Mouse (Mus musculus) frontal cortex, adult (tissue): ENCODE results near the gene Gm17087.

Experiments
- ATAC-seq: cut with Nextera tagmentation; 2 replicates; pipeline ENCODE4 v1.9.2; 2017; ENCODE audit warnings: mild to moderate bottlenecking, moderate library complexity, mixed read lengths; ENCODE audit not compliant: low TSS enrichment

Gene Gm17087

DNA sequence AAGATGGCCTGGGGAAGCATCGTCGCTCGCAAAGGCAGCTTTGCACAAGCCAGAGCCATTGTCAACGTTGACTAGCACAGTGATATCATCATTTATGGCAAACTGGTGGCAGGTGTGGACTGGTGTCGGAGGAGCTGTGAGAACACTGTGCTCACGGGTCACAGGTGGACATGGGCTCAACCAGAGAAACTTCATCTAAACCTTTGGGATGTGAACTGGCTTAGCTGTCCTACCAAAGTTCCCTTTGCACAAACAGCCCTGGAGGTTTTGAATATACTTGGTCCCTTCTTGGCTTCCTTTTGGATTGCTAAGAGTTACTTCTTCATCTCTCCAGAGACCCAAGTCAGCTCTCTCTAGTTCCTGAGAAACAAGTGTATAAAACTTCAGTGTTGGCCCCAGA, at the start of gene Gm17087:
TSS of gene Gm17087 (minus strand) at position 101 of the 400 bp plus-strand sequence.
- ATAC-seq, result no peak

DNA sequence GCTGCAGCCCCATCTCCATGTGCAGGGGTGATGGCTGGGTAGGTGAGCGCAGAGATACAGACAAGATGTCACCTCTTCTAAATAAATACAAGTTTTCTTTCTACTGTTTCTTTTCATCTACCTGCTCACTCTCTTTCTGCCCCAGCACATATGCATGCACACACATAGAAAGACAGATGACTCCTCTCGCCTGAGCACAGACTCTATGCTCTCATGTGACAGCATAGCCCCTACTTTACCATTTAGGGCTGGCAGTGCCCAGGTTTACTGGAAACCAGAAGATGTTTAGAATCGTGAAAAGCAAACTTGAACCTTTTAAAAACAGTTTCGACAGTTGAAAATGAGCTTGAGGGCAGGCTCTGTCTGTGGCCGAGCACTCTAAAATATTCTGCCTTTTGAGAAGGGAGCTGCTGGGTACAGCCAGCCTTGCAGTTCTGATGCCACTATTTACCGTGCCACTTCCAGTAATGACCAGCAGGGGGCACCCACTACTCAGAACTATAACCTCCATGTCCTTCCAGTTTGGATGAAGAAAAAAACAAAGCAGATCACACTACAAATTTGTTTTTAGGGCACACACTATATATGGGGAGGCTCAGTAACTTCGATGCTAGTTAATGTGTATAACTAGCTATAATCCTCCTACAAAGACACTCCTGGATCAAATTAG, 47.3 kb upstream of the Gm17087 start:
- peak; percentile 89 for ATAC-seq

DNA sequence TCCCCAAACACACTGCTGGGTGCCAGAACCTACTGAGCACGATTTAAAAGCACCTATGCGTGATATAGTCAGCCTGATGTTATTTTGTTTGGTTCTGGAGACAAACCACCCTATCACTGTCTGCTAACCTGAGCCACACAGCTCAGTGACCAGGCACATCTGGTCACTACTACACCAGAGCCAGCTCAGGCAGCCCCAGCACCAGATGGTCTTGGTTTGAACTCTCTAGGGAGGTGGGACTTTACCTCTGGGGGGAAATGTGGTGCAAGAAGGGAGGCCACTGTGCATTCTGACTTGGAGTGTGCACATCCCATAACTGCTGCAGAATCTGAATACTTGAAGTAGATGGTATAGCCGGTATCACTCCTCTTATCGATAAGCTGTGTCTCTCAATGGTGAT, 45.2 kb upstream of the Gm17087 start:
- no peak for ATAC-seq

DNA sequence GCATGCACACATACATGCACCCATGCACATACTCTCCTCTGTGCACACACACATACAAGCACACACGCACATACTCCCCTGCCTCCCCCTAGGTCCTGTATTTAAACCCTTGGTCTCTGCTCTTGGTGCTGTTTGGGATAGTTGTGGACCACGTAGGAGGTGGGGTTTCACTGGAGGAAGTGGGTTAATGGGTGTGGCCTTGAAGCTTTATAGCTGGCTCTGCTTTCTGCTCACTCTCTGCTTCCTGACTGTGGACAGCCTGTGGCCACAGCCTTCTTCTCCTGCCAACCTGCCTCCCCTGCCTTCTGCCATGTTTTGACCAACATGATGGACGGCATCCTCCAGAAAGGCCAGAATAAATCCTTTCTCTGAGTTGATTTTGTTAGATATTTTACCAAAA, 39.9 kb upstream of the Gm17087 start:
- no peak for ATAC-seq

DNA sequence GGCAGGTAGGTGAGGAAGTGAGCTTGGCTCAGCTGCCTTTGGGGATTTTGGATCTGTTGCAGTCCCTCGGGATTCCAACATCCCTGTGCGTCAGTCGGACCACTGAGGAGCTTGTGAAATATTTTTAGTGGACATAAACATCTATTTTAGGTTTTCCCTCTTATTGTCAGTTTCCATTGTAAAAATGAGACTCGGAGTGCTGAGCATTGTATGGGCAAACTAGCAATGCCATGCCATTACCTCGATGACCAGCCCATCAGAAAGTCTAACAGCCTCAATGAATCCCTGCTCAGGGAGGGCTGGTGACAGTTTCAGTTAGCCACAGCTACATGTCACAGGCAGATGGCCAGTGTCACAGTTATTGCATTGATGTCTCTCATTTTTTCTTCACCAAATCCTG, 39.2 kb upstream of the Gm17087 start:
- no peak for ATAC-seq

DNA sequence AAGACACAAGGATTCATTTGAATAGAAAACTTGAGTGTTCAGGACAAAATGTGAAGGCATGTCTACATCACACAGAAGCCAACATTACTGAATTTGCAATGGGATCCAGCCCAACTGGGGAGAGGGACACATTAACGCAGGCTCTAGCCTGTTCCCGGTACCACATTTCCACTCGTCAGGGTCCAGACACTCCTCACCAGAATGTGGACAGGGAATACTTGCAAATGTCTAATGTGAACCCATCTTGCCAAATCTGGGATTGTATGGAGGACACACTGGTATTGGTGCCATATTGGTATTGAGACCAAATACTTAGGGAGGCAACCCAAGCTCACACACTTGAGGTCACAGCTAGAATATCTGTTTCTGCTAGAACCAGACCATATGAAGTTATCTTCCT, 36.2 kb upstream of the Gm17087 start:
- ATAC-seq, result no peak

DNA sequence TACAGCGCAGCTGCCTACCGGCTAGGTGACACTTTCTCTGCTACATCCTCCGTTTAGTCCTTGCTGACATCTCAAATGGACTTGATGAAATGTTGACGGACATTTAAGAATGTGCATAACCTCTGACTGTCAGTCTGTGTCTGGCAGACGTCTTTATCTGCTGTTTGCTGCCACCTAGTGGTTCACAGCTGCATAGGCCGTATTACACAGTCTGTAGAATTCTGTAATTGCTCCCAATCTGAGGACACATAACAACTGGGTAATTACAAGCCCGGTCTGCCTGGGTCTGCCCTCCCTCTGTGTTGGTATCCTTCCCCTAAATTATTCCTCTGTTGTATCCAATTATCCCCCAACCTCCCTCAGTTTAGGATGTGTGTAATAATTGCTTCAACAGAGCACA, 31.0 kb upstream of the Gm17087 start:
- ATAC-seq, result peak; percentile 87

DNA sequence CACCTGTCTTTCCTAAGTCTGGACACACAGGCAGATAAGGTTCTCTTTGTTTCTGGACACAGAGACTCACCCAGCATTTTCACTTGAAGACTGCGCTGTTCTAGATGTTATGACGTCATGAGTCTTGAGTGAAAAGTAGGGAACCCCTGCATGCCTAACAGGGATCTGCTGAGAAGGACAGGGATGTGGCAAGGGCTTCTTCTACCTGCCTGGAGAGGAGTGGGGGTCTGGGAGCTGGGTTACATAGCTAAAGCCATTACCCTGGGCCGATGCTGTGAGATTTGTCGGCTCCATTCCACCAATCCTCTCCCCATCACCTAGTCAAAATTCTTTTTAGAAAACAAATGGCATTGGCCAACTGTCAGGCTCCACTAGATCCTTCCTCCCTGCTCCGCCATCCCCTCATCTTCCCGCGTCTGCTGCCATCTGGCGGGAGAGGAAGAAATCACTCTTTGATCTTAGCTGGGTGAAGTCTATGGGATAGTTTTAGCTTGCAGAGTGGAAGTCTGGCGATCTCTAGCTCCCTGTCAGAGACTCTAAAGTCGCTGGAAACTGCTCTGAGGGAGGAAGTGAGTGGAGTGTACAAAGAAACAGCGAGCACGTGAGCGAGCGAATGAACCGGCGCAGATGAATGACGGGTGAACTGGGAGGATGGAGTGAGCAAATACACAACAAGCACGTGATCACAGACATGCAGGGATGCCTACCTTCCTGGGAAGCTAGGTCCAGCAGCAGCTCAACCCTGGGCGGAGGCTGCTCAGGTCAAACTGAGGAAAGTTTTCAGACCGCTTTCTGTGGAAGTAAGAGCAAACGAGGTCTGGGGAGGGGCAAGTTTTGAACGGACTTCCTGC, 25.9 kb upstream of the Gm17087 start:
- peak; percentile 82 for ATAC-seq

DNA sequence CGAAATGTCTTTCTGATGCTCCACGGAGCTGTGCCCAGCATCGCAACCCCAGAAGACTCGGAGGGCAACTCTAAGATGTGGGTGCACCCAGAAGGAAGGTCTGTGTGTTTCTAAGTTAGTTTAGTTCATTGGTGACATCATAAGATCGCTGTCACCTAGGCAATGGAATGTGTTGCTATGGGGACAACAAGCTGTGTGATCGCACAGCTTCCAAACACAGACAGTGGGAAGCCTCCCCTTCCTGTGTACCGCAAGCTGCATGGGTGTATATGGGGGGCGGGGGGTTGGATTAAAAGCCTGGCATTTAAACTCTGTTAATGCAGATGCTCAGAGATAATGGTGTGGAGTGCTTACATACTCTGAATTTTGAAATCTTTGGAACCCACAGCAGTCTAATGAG, 14.8 kb upstream of the Gm17087 start:
- peak; percentile 76 for ATAC-seq

DNA sequence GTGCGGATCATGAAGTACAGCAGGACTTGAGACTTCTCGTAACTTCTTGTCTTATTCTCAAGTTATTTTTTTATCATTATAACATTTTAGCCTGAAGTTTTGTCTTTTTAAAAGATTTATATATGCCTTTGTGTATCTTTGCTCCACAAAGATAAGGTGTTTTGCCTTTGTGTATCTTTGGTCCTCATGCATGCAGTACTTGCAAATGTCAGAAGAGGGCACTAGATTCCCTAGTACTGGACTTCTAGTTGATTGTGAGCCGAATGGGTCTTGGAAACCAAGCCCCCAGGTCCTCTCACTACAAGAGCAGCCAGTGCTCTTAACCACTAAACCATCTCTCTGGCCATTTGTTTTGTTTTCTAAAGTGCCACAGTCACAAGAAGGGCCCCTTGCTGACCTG, 13.6 kb upstream of the Gm17087 start:
- no peak for ATAC-seq

DNA sequence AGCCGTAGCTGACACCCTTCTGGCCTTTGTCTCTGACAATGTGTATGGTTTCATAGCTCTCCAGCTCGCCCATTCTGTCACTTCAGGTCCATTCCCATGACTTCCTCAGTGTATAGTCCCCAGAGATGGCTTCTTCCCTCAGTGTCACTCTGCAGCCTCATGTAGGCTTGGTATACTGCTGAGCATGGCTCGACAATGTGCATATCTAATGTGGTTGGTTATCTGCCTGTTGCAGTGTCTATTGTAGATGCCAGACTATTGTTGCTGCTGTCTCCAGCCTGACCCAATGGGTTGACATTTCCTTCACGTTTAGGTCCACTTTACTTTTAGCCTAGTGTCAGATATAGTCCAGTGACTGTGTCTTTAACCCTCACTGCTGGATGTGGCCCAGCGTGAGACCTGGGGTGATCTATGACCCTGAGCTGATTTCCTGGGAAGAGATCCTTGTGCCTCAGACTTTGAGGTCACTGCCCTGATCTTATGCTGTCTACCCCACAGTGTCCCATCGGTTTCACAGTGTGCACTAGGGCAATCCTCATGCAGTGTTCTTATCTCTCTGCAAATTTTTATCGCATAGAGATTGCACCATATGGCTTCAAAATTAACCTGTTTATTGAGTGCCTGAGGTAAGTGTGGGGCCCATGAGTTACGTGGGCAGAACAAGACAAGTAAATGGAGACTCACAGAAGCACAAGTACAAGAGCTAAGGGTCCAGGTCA, 7.0 kb upstream of the Gm17087 start:
- ATAC-seq, result no peak

DNA sequence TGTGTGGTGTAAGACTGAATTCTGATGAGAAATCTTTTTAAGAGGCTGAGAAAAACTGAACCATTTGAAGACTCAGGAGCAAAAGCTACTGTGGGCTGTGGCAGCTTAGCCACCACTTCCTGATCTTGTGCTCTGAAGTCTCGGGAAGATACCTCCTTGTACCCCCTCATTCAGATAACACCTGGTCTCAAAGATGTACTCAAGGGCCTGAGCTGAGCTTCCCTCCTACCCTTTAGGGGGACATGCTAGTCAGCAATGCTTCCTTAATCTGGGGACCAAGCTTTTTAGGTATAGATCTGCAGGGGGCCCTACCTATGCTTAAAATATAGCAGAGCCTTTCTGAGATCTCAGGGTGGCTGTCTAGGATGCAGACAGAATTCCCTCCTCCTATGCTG, 3.9 kb downstream of the Gm17087 start:
- no peak for ATAC-seq

DNA sequence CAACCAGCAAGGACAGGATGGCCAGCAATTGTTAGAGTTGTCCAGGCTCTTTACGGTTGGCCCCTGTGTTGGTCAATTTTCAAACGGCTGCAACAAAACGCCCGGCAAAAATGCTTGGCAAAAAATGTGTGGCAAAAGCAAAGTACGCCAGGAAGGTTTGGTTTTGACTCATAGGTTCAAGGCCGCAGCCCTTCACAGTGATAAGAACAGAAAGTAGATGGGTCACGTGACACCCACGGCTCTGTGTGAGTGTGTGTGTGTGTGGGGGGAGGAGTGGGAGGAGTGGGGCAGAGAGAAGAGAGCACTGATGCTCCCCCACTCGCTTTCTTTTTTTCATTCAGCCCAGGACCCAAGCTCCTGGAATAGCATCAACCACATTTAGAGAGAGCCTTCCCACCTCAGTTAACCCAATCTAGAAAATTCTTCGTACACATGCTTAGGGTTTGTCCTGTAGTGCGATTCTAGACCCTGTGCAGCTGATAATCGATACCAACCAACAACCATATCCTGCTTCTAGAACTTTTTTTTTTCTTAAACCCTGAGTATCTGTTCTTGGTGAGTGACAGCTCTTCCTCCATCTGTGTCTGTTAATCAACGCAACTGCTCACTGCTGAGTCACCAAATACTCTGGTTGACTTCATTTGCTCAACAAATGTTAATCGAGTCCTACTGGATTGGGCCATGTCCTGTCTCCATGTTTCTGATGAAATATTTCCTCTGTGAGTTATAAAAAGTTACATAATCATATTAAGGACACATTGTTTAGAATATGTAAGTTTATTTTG, 4.5 kb downstream of the Gm17087 start:
- no peak for ATAC-seq

DNA sequence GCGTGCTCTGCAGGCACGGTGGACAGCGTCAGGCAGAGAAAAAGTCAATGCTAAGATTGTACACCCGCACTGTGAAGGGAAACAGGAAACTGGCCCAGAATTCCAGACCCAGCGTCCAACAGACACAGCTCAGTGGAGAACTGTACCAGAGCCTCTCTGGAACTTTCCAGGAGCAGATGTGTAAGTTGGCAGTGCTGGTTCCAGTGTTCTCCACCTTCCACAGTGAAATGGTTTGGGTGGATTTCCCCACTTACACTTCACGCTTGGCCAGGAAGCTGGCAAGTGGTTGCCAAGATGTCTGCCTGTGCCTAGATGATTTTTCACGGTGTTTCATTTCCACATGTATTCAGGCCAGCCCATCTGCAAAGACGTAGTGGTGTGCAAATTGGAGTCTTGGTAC, 8.8 kb downstream of the Gm17087 start:
- peak; percentile 55; the same call in 1 of the 2 replicates for ATAC-seq

DNA sequence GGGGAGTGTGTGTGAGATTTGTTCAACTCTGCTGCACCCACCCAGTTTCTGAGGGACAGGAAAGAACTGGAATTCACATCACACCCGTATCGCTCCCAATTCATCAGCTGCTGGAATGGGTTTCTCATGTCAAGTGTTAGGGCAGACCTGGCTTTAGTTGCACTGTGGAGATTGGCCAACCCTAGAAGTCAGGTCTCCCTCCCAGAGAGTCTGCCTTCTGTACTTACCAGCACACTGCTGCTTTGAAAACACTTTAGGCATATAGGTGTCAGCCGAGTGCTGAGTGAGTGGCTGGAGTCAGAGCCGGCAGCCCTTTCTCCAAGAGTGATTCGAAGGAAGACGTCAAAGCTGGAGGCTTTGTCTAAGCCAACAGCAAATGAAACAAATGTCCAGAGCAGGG, 10.5 kb downstream of the Gm17087 start:
- no peak for ATAC-seq

DNA sequence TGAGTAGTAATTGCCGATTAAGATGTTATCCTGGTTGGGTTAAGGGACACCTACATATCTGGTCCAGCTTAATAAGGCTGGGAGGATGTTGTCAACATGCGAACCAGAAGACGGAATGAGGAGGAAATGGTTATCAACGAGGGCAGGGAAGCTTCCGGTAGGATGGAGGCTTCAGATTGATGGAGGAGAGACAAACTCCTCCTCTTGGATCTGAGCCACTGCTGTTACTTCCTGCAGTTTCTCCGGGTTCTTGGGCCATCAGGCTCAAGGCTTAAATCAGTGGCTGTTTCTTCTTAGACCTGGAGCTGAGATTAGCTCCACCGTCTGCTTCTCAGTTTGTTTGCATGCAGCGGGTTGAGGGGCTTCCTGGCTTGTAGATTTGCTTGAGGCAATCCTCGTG, 11.0 kb downstream of the Gm17087 start:
- ATAC-seq, result no peak

DNA sequence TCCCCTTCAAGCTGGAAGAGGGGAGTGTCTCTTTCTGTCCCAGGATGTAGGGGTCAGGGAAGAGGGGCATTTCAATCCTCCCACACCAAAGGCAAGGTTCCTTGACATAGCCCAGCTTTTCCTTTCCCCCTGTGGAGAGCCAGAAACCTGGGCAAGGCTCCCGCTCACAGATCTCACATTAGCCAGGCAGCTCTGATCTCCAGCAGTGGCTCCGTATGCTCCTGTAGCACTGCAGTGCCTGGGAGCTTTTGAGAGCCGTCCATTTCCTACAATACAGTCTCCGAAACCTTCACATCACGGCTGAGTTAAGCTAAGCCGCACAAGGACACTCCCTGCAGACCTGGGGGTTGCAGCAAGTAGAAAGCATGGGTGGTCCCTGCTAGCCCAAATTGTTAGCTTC, 12.5 kb downstream of the Gm17087 start:
- no peak for ATAC-seq

DNA sequence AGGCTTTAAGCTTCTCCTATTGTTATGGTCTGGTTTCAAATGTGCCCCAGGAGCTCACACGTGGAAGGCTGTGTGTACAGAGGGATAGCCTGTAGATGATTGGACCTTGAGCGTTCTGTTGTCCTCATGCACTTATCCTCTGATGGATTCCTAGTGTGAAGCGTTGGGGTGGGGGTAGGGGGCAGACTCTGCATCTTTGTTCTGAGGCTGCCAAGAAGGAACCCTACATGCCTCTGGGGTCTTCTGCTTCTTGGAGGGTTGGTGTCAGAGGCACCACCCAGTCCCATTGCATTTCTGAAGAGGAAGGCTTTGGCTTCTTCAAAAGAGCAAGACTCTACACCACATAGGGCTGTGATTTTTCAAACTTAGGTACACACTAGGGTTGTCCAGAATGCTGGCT, 13.1 kb downstream of the Gm17087 start:
- no peak for ATAC-seq

DNA sequence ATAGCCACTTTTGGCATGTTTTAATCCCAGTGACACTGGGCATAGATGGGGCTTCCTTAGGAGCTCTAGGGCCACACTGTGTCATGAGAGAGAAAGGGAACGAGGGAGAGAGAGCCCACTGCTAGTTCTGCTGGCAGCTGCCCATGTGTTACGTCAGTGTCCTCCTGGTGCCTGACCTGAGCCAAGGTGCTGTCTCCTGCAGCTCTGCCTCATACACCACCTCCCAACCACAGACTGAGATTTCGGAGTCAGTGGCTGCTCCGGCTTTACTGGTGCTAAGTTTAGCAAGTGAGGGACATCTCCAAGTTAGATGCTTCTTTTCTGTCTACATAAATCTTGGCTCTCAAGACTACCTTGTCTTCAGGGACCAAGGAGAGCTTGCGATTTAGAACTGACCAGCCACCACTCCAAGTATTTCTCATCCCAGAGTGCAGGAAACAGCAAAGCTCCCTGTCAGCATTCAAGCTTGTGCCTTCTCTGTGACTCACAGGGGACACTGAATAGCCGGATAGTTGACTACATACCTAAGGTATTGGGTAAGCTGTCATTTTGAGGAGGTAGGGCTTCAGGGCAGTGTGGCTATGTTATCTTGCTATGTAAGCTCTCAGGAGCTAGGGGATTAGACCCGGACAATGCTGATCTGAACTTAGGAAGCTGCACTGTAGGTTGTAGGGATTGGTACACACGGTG, 14.3 kb downstream of the Gm17087 start:
- ATAC-seq, result no peak

DNA sequence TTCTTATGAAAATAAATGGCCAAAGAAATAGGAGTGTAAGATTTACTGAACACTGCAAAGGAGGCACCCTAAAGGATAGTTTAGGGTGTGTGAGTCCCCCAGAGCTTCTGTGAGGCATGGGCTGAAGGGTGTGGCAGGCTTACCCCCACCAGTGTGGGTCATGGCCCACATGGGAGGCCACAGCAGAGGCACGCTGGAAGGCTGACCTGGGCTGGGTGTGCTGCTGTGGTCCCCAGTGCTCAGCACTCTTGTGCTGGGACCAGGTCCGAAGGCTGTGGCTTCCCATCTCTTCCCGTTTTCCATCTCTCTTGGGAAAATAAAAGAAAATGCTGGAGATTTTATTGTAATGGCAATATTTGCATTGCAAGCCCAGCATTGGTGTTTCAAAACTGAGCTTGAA, 15.1 kb downstream of the Gm17087 start:
- ATAC-seq, result no peak

DNA sequence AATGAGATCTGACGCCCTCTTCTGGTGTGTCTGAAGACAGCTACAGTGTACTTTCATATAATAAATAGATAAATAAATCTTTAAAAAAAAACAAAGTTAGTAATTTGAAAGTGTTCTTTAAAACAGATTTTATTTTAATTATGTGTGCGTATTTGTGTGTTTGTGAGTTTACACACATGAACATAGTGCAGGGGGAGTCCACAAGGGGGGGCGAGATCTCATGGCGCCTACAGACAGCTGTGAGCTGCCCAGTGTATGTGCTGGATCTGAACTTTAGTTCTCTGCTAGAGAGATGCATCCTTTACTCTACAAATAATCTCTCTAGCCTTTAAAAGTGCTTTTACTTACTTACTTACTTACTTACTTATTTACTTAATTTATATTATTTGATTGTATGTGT, 18.0 kb downstream of the Gm17087 start:
- no peak for ATAC-seq
